Mouse (Mus musculus) MEL (cell line): ENCODE results near the gene Dock4. TPM values are rescaled to one million over a fixed set of nuclear protein-coding genes. Genes with fewer than 3 reads are reported as not detected.
A peak's percentile ranks its signal among the peaks of the same experiment; 100 is the strongest.
"Not testable (repeated sequence)": the region's sequence is repeated elsewhere in the genome, so short reads cannot be mapped to it uniquely, and the experiment has no call there.

Experiments used
- DNase-seq: peaks from one replicate; pipeline ENCODE4 v3.0.0; 2011; ENCODE audit warnings: low read depth, low spot score
- H3K27ac ChIP-seq: 2 replicates; pipeline ENCODE4 v1.5.1; 2012; ENCODE audit warnings: low read depth, mild to moderate bottlenecking, control low read depth, low read length, moderate library complexity; ENCODE audit not compliant: control insufficient read depth
- H3K27me3 ChIP-seq, 2 experiments: fragments of 150-350 bp in 1 of 2; sonication (generic) in 1 of 2; 2 replicates each; pipeline ENCODE4 v1.6.1; 2012; ENCODE audit warnings: low read length in 2 of 2, mild to moderate bottlenecking in 2 of 2, improper control_type of control experiment in 1 of 2, moderate library complexity in 1 of 2; ENCODE audit not compliant: insufficient read depth in 2 of 2, control insufficient read depth in 1 of 2
- H3K36me3 ChIP-seq, 2 experiments: 2 replicates each; pipeline ENCODE4 v1.6.1; 2012 to 2014; ENCODE audit warnings: low read length in 2 of 2, improper control_type of control experiment in 1 of 2, inconsistent platforms in 1 of 2, mild to moderate bottlenecking in 1 of 2; ENCODE audit not compliant: insufficient read depth in 2 of 2, control insufficient read depth in 1 of 2
- H3K4me1 ChIP-seq, 2 experiments: fragments of 150-350 bp in 1 of 2; sonication (generic) in 1 of 2; 2 replicates each; pipeline ENCODE4 v1.6.1; 2012; ENCODE audit warnings: low read length in 2 of 2, improper control_type of control experiment in 1 of 2, mild to moderate bottlenecking in 1 of 2; ENCODE audit not compliant: insufficient read depth in 2 of 2, control insufficient read depth in 1 of 2
- H3K4me3 ChIP-seq, 2 experiments: fragments of 150-350 bp in 1 of 2; sonication (generic) in 1 of 2; 2 replicates each; pipeline ENCODE4 v1.5.1; 2012; ENCODE audit warnings: low read depth in 2 of 2, low read length in 2 of 2, mild to moderate bottlenecking in 2 of 2, moderate library complexity in 2 of 2, control low read depth in 1 of 2, improper control_type of control experiment in 1 of 2; ENCODE audit not compliant: control insufficient read depth in 1 of 2, insufficient read depth in 1 of 2
- H3K79me2 ChIP-seq: 2 replicates; pipeline ENCODE4 v1.6.1; 2012; ENCODE audit warnings: mild to moderate bottlenecking, low read length, moderate library complexity; ENCODE audit not compliant: control insufficient read depth, poor library complexity, insufficient read depth
- H3K9ac ChIP-seq: 2 replicates; pipeline ENCODE4 v1.6.1; 2012; ENCODE audit warnings: low read depth, mild to moderate bottlenecking, control low read depth, low read length, moderate library complexity; ENCODE audit not compliant: control insufficient read depth, poor library complexity, severe bottlenecking
- H3K9me3 ChIP-seq: fragments of 150-350 bp; sonication (generic); replicated peaks from 2 replicates; pipeline ENCODE4 v1.6.1; 2012; ENCODE audit warnings: mild to moderate bottlenecking, low read length, improper control_type of control experiment, moderate library complexity; ENCODE audit not compliant: insufficient read depth
- BHLHE40 ChIP-seq: IDR thresholded peaks from 2 replicates; pipeline ENCODE4 v1.6.1; 2012; ENCODE audit warnings: low read depth, mild to moderate bottlenecking, inconsistent platforms, low read length, improper control_type of control experiment, borderline replicate concordance
- CTCF ChIP-seq, 3 experiments: IDR thresholded peaks in 2 of 3; conservative IDR thresholded peaks in 1 of 3; 2 replicates each; pipeline ENCODE4 v1.5.1; 2011 to 2012; ENCODE audit warnings: low read length in 3 of 3, low read depth in 2 of 3, mild to moderate bottlenecking in 2 of 3, improper control_type of control experiment in 1 of 3, inconsistent platforms in 1 of 3, mixed read lengths in 1 of 3, moderate library complexity in 1 of 3; ENCODE audit not compliant: control insufficient read depth in 1 of 3, insufficient read depth in 1 of 3, poor library complexity in 1 of 3, severe bottlenecking in 1 of 3
- E2F4 ChIP-seq: IDR thresholded peaks from 2 replicates; pipeline ENCODE4 v1.6.1; 2011; ENCODE audit warnings: low read depth, low read length, improper control_type of control experiment, borderline replicate concordance
- ELF1 ChIP-seq: IDR thresholded peaks from 2 replicates; pipeline ENCODE4 v1.6.1; 2014; ENCODE audit warnings: low read depth, mild to moderate bottlenecking, inconsistent platforms, low read length, improper control_type of control experiment, moderate library complexity
- EP300 ChIP-seq, 2 experiments: IDR thresholded peaks; 2 replicates each; pipeline ENCODE4 v1.6.1; 2011; ENCODE audit warnings: improper control_type of control experiment in 2 of 2, low read length in 2 of 2, low read depth in 1 of 2, mild to moderate bottlenecking in 1 of 2
- GATA1 ChIP-seq: IDR thresholded peaks from 2 replicates; pipeline ENCODE4 v1.6.1; 2011; ENCODE audit warnings: low read depth, low read length, improper control_type of control experiment
- JUND ChIP-seq: IDR thresholded peaks from 2 replicates; pipeline ENCODE4 v1.6.1; 2011; ENCODE audit warnings: low read depth, mild to moderate bottlenecking, improper control_type of control experiment, low read length
- KAT2A ChIP-seq: conservative IDR thresholded peaks from 2 replicates; pipeline ENCODE4 v1.6.1; 2012; ENCODE audit warnings: low read depth, low read length, improper control_type of control experiment, inconsistent platforms
- MAZ ChIP-seq: IDR thresholded peaks from 2 replicates; pipeline ENCODE4 v1.6.1; 2012; ENCODE audit warnings: low read depth, mild to moderate bottlenecking, inconsistent platforms, low read length, improper control_type of control experiment
- MEF2A ChIP-seq: IDR thresholded peaks from 2 replicates; pipeline ENCODE4 v1.6.1; 2014; ENCODE audit warnings: low read depth, mild to moderate bottlenecking, inconsistent platforms, low read length, improper control_type of control experiment; ENCODE audit not compliant: poor library complexity, insufficient replicate concordance, severe bottlenecking; ENCODE audit errors: extremely low read depth
- MXI1 ChIP-seq: IDR thresholded peaks from 2 replicates; pipeline ENCODE4 v1.6.1; 2011; ENCODE audit warnings: mild to moderate bottlenecking, low read depth, low read length, improper control_type of control experiment
- MYC ChIP-seq: IDR thresholded peaks from 2 replicates; pipeline ENCODE4 v1.6.1; 2011; ENCODE audit warnings: low read depth, mild to moderate bottlenecking, low read length, improper control_type of control experiment, moderate library complexity
- NRF1 ChIP-seq: IDR thresholded peaks from 2 replicates; pipeline ENCODE4 v1.6.1; 2014; ENCODE audit warnings: low read depth, mild to moderate bottlenecking, inconsistent platforms, low read length, improper control_type of control experiment, moderate library complexity; ENCODE audit not compliant: poor library complexity, insufficient read depth, severe bottlenecking
- RAD21 ChIP-seq: IDR thresholded peaks from 2 replicates; pipeline ENCODE4 v1.6.1; 2011; ENCODE audit warnings: mild to moderate bottlenecking, low read depth, low read length, improper control_type of control experiment
- SIN3A ChIP-seq: IDR thresholded peaks from 2 replicates; pipeline ENCODE4 v1.6.1; 2012; ENCODE audit warnings: low read length, improper control_type of control experiment, inconsistent platforms
- SMC3 ChIP-seq: IDR thresholded peaks from 2 replicates; pipeline ENCODE4 v1.6.1; 2011; ENCODE audit warnings: low read depth, low read length, improper control_type of control experiment
- TAL1 ChIP-seq: IDR thresholded peaks from 2 replicates; pipeline ENCODE4 v1.6.1; 2012; ENCODE audit warnings: mild to moderate bottlenecking, inconsistent platforms, low read length, moderate library complexity, mixed read lengths
- TCF12 ChIP-seq: IDR thresholded peaks from 2 replicates; pipeline ENCODE4 v1.6.1; 2014; ENCODE audit warnings: low read depth, mild to moderate bottlenecking, inconsistent platforms, low read length, improper control_type of control experiment, moderate library complexity
- ZC3H11A ChIP-seq: IDR thresholded peaks from 2 replicates; pipeline ENCODE4 v1.6.1; 2012; ENCODE audit warnings: low read depth, mild to moderate bottlenecking, inconsistent platforms, low read length, improper control_type of control experiment
- ZMIZ1 ChIP-seq: IDR thresholded peaks from 2 replicates; pipeline ENCODE4 v1.6.1; 2012; ENCODE audit warnings: low read depth, mild to moderate bottlenecking, inconsistent platforms, low read length, improper control_type of control experiment, moderate library complexity
- ZNF384 ChIP-seq: IDR thresholded peaks from 2 replicates; pipeline ENCODE4 v1.6.1; 2012; ENCODE audit warnings: low read depth, mild to moderate bottlenecking, inconsistent platforms, low read length, improper control_type of control experiment
- polyA plus RNA-seq, 2 experiments: library from polyadenylated mRNA; stranded (reverse) in 1 of 2; unstranded in 1 of 2; fragments of >175 nt in 1 of 2; fragments of >200 nt in 1 of 2; gene quantifications; 2 replicates each; pipeline versions ENCODE4 v1.2.1 to v1.2.4; 2012; ENCODE audit warnings: low replicate concordance in 2 of 2, low read depth in 1 of 2; ENCODE audit not compliant: insufficient read length in 2 of 2, insufficient read depth in 1 of 2, missing spikeins in 1 of 2
- total RNA-seq: library from RNA; depleted of rRNA; stranded (reverse); fragments of 300-350 nt; gene quantifications from 2 replicates; pipeline ENCODE4 v1.2.3, GENCODE M21; 2012

Gene Dock4
- total and polyA plus RNA-seq, 3 experiments, result 0.08 to 0.17 TPM; not detected in 1

DNA sequence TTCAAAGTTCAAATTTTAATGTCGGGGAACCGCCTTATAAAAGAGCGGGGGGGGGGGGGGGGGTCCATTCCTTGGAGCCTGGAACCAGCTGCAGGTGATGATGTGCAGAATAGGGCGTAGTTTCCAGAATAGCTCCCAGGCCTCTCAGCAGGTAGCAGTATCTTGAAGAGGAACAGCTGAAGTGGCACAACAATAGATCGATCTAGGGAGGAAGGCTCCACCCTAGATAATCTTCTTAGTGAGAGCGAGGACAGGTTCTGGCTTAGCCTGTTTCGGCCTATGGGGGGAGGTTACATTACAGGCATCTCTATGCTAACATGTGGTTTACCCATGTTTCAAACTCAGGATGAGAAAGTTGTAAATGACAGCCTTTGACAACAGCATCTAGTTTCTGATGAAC lies 411.7 kb downstream of the Dock4 start:
- no peak overlapping the region for H3K9ac ChIP-seq
- no peak overlapping the region for H3K4me3 ChIP-seq
- no peaks in the 10 kb centered on the region for H3K36me3 ChIP-seq
- no peaks in the 10 kb centered on the region for H3K79me2 ChIP-seq
- no peak for TF ChIP-seq SMC3
- TF ChIP-seq GATA1, result no peak
- no peak for TF ChIP-seq KAT2A
- no peak for TF ChIP-seq MEF2A
- no peak for TF ChIP-seq MYC
- TF ChIP-seq TCF12, result no peak
- no peak for TF ChIP-seq ZMIZ1
- TF ChIP-seq ELF1, result no peak
- no peak for TF ChIP-seq ZC3H11A
- no peak for TF ChIP-seq TAL1
- no peak for TF ChIP-seq EP300 (IDR thresholded peaks at IDR 0.05; ENCODE audit: low read depth in 1 of 2, low read length in 2 of 2)
- no peak for TF ChIP-seq BHLHE40
- no peak for TF ChIP-seq CTCF (IDR thresholded peaks at IDR 0.05 in 2 of 3, conservative IDR thresholded peaks at IDR 0.05 in 1 of 3; ENCODE audit: control insufficient read depth in 1 of 3, insufficient read depth in 1 of 3, low read depth in 2 of 3, low read length in 3 of 3, poor library complexity in 1 of 3, severe bottlenecking in 1 of 3)
- TF ChIP-seq NRF1, result no peak
- no peak for TF ChIP-seq MXI1
- H3K27ac ChIP-seq, result no peak overlapping the region
- H3K27me3 ChIP-seq, result no peaks in the 10 kb centered on the region
- no peak for DNase-seq
- no peaks in the 10 kb centered on the region for H3K4me1 ChIP-seq
- no peaks in the 10 kb centered on the region for H3K9me3 ChIP-seq

DNA sequence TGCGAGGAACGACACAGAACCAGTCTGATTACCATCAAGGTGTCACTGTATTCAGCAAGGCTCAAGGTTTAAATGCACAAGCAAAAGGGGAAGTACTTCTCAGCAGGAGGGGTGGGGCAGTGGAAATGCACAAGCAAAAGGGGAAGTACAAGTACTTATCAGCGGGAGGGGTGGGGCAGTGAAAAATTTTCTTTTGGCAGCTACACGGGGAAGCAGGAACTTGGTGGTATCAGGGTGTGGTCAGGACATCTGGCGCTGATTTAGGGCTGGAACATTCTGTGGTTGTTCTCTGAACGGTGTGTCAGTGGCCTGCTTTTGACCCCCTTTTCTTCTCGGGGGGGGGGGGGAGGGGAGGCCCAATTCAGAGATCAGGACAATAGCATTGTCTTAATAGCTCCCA lies 413.0 kb downstream of the Dock4 start:
- not testable (repeated sequence) for H3K4me1 ChIP-seq, H3K9ac ChIP-seq, H3K79me2 ChIP-seq, H3K4me3 ChIP-seq, H3K36me3 ChIP-seq, H3K27ac ChIP-seq, H3K27me3 ChIP-seq, H3K9me3 ChIP-seq
- peak; percentile 18 for DNase-seq

DNA sequence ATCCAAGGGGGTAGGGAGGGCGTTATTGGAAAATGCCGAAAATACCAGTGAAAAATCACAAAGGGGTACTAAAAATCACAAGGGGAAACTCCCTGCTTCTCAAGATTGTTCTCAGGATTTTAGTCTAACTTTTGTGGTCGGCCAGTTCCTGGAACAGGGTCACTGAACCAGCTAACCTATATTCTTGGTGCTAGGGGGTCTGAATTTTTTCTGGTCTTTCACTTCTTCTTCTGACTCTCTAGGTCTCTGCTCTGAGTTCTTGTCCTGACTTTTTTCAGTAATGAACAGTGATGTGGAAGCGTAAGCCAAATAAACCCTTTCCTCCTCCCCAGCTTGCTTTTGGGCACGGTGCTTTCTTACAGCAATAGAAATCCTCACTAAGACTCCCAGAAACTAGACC lies 424.6 kb downstream of the Dock4 start:
- Histone ChIP-seq H3K9ac (no peak overlapping the region), H3K4me1 (no peaks in the 10 kb centered on the region), H3K36me3 (no peaks in the 10 kb centered on the region), H3K79me2 (no peaks in the 10 kb centered on the region), H3K4me3 (no peak overlapping the region), H3K27me3 (no peaks in the 10 kb centered on the region), H3K9me3 (no peaks in the 10 kb centered on the region), H3K27ac (no peak overlapping the region)
- TF ChIP-seq RAD21, result no peak
- TF ChIP-seq ELF1, result no peak
- TF ChIP-seq MAZ, result no peak
- TF ChIP-seq SIN3A, result no peak
- no peak for TF ChIP-seq CTCF (IDR thresholded peaks at IDR 0.05 in 2 of 3, conservative IDR thresholded peaks at IDR 0.05 in 1 of 3; ENCODE audit: control insufficient read depth in 1 of 3, insufficient read depth in 1 of 3, low read depth in 2 of 3, low read length in 3 of 3, poor library complexity in 1 of 3, severe bottlenecking in 1 of 3)
- TF ChIP-seq JUND, result no peak
- no peak for TF ChIP-seq EP300 (IDR thresholded peaks at IDR 0.05; ENCODE audit: low read depth in 1 of 2, low read length in 2 of 2)
- TF ChIP-seq MXI1, result no peak
- TF ChIP-seq ZC3H11A, result no peak
- no peak for TF ChIP-seq ZNF384
- no peak for TF ChIP-seq E2F4
- TF ChIP-seq SMC3, result no peak
- DNase-seq, result no peak
